Mouse (Mus musculus) hindbrain, postnatal 0 days (tissue): ENCODE data around the gene Pgls. TPM values are rescaled to one million over a fixed set of nuclear protein-coding genes. Genes with fewer than 3 reads are reported as not detected.

Experiments
- ATAC-seq: fragments of 200-750 bp; cut with Nextera tagmentation; 2 replicates; pipeline ENCODE4 v1.8.0; 2017; ENCODE audit warnings: mild to moderate bottlenecking, moderate TSS enrichment, moderate library complexity
- DNase-seq: peaks from one replicate; pipeline ENCODE4 v3.0.0-alpha.2; 2015; ENCODE audit warnings: low spot score
- H3K27ac ChIP-seq: fragments of 300-500 bp; sonication (generic); 2 replicates; pipeline ENCODE4 v1.5.1; 2014; ENCODE audit warnings: mild to moderate bottlenecking
- H3K27me3 ChIP-seq: fragments of 300-500 bp; sonication (generic); 2 replicates; pipeline ENCODE4 v1.6.1; 2014; ENCODE audit warnings: low read length, mixed read lengths; ENCODE audit not compliant: insufficient read depth
- H3K36me3 ChIP-seq: fragments of 300-500 bp; sonication (generic); 2 replicates; pipeline ENCODE4 v1.6.1; 2014; ENCODE audit warnings: low read length, mixed read lengths; ENCODE audit not compliant: insufficient read depth
- H3K4me1 ChIP-seq: fragments of 300-500 bp; sonication (generic); 2 replicates; pipeline ENCODE4 v1.6.1; 2014; ENCODE audit warnings: antibody characterized with exemption, low read length, mixed read lengths; ENCODE audit not compliant: insufficient read depth
- H3K4me2 ChIP-seq: fragments of 300-500 bp; sonication (generic); 2 replicates; pipeline ENCODE4 v1.6.1; 2014; ENCODE audit warnings: low read depth, mild to moderate bottlenecking, low read length, moderate library complexity, mixed read lengths
- H3K4me3 ChIP-seq: fragments of 300-500 bp; sonication (generic); 2 replicates; pipeline ENCODE4 v1.5.1; 2014; ENCODE audit warnings: low read length
- H3K9ac ChIP-seq: fragments of 300-500 bp; sonication (generic); replicated peaks from 2 replicates; pipeline ENCODE4 v1.6.1; 2014; ENCODE audit warnings: mild to moderate bottlenecking, low read length, moderate library complexity, mixed read lengths
- H3K9me3 ChIP-seq: fragments of 300-500 bp; sonication (generic); 2 replicates; pipeline ENCODE4 v1.6.1; 2016; ENCODE audit warnings: low read length, mixed read lengths
- CTCF ChIP-seq: IDR thresholded peaks from 2 replicates; pipeline ENCODE4 v1.5.1; 2016; ENCODE audit warnings: antibody characterized with exemption, control low read depth, low read depth
- WGBS: fragments of 180-500 bp; shearing (Covaris S2); extraction: QIAGEN DNeasy Blood & Tissue Kit; methylation state at CpG from one replicate; pipeline ENCODE4 v1.1.7; 2014; 5-methylcytosine and 5-hydroxymethylcytosine counted together
- polyA plus RNA-seq: library from polyadenylated mRNA; unstranded; fragments of >200 nt; fragmentation: Nextera tagmentation; extraction: Ambion mirVana; gene quantifications from 2 replicates; pipeline ENCODE4 v1.2.1, GENCODE M21; 2015
- total RNA-seq: library from RNA; depleted of rRNA; stranded (reverse); fragments of >200 nt; gene quantifications from 2 replicates; pipeline ENCODE4 v1.2.3, GENCODE M21; 2014

Pgls gene
- total and polyA plus RNA-seq, 2 experiments from 2014 or later: 272 to 379 TPM

GRCm38 (mm10) chr8:71560765-71561164 is 31.2 kb upstream of the Pgls start:
- 84% methylated on average over 5 of the region's 5 CpGs for WGBS
- DNase-seq: no peak
- H3K27me3 ChIP-seq: peaks cover 60% of the 10 kb centered on the region
- no peak overlapping the region for H3K9ac ChIP-seq
- H3K9me3 ChIP-seq: no peaks in the 10 kb centered on the region
- ATAC-seq: no peak
- no peak overlapping the region for H3K4me3 ChIP-seq
- no peaks in the 10 kb centered on the region for H3K36me3 ChIP-seq
- H3K4me1 ChIP-seq: 0 out of 2 replicates have a peak, but pooled peaks cover 2% of the 10 kb centered on the region
- H3K4me2 ChIP-seq: no peak overlapping the region
- H3K27ac ChIP-seq: no peak overlapping the region
- TF ChIP-seq CTCF: no peak

- WGBS: 4% methylated on average over 15 of the region's 15 CpGs
- no peaks in the 10 kb centered on the region for H3K36me3 ChIP-seq
- no peak overlapping the region for H3K4me3 ChIP-seq
- no peaks in the 10 kb centered on the region for H3K9me3 ChIP-seq
- no peak overlapping the region for H3K4me2 ChIP-seq
- peak; percentile 57; the same call in 1 of the 2 replicates for ATAC-seq
- no peak overlapping the region for H3K9ac ChIP-seq
- DNase-seq: peak; percentile 86
- TF ChIP-seq CTCF: peak; percentile 92
- H3K27ac ChIP-seq: no peak overlapping the region
- H3K4me1 ChIP-seq: 0 out of 2 replicates have a peak, but pooled peaks cover 2% of the 10 kb centered on the region
- peaks cover 55% of the 10 kb centered on the region for H3K27me3 ChIP-seq
Measured at GRCm38 (mm10) chr8:71561401-71561800, 30.6 kb upstream of the Pgls start.

- Histone ChIP-seq H3K4me3 (peak overlapping the region; percentile 24), H3K4me1 (0 out of 2 replicates have a peak, but pooled peaks cover 2% of the 10 kb centered on the region), H3K9ac (no peak overlapping the region), H3K27ac (no peak overlapping the region), H3K27me3 (peaks cover 43% of the 10 kb centered on the region), H3K4me2 (peak overlapping the region; percentile 47), H3K36me3 (no peaks in the 10 kb centered on the region), H3K9me3 (no peaks in the 10 kb centered on the region)
- WGBS: under 1% methylated on average over 33 of the region's 33 CpGs
- DNase-seq: peak; percentile 76
- peak; percentile 28; the same call in 1 of the 2 replicates for ATAC-seq
- peak; percentile 66 for TF ChIP-seq CTCF
Measured at GRCm38 (mm10) chr8:71562751-71563150, 29.2 kb upstream of the Pgls start.

DNA sequence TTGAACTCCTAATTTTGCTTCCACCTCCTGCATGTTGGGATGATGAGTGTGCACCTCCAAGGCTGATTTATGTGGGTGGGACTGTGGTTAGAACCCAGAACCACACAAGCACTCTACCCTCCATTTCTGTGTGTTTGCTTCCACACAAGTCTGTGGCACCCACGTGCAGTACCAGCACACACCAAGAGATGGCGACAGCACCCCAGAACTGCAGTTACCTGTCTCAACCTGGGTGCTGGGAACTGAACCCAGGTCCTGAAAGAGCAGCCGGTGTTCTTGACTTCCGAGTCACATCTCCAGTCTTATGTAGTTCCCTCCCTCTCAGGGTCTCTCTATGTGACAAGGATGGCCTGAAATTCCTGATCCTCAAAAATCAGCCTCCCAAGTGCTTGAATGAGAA is 28.0 kb upstream of the Pgls start:
- Histone ChIP-seq H3K36me3 (no peaks in the 10 kb centered on the region), H3K9me3 (no peaks in the 10 kb centered on the region), H3K27me3 (peaks cover 30% of the 10 kb centered on the region), H3K4me3 (no peak overlapping the region), H3K4me1 (peaks cover 4% of the 10 kb centered on the region), H3K4me2 (no peak overlapping the region), H3K27ac (no peak overlapping the region), H3K9ac (no peak overlapping the region)
- peak; percentile 46 for TF ChIP-seq CTCF
- no peak for DNase-seq
- ATAC-seq: no peak
- WGBS: 91% methylated on average over 4 of the region's 4 CpGs

DNA sequence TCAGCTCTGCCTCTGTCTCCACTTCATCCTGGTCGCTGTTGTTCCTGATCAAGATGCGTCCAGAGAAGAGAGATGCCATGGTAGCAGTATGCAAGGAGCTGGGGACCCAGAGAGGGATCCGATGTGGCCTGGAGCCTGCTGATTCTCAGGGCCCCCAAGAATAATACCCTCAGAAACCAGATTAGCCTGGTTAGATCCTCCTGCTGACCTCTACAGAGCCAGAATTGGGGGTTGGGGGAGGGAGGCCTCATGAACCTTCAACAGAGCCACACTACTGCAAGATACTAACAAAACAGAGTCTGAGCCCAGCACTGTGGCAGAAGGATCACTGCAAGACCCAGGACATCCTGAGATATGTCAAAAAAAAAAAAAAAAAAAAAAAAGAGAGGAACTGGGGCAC is 25.5 kb upstream of the Pgls start, which contains the start of gene Nxnl1:
TSS of gene Nxnl1 (minus strand) at position 101 of the 400 bp plus-strand sequence.
- no peak within 1 kb of the TSS for H3K4me2 ChIP-seq
- H3K27me3 ChIP-seq: peaks cover 9% of the 10 kb centered on the region; the same call in 1 of the 2 replicates
- H3K9ac ChIP-seq: no peak within 1 kb of the TSS
- ATAC-seq (no peak), DNase-seq (no peak)
- H3K9me3 ChIP-seq: no peaks in the 10 kb centered on the region
- TF ChIP-seq CTCF: no peak
- peaks cover 6% of the 10 kb centered on the region for H3K4me1 ChIP-seq
- 76% methylated on average over 3 of the region's 3 CpGs for WGBS
- no peak within 1 kb of the TSS for H3K4me3 ChIP-seq
- H3K27ac ChIP-seq: peak within 1 kb of the TSS; percentile 91; the same call in 1 of the 2 replicates
- H3K36me3 ChIP-seq: no peaks in the 10 kb centered on the region

GRCm38 (mm10) chr8:71567587-71567986 is 24.4 kb upstream of the Pgls start:
- WGBS: 71% methylated on average over 7 of the region's 7 CpGs
- Histone ChIP-seq H3K9ac (0 out of 2 replicates have a peak overlapping the region, but pooled peaks have one; percentile 3), H3K4me1 (peaks cover 12% of the 10 kb centered on the region), H3K27me3 (0 out of 2 replicates have a peak, but pooled peaks cover under 1% of the 10 kb centered on the region), H3K36me3 (no peaks in the 10 kb centered on the region), H3K4me2 (no peak overlapping the region), H3K9me3 (no peaks in the 10 kb centered on the region), H3K27ac (peak overlapping the region; percentile 91; the same call in 1 of the 2 replicates), H3K4me3 (no peak overlapping the region)
- ATAC-seq (no peak), DNase-seq (no peak)
- no peak for TF ChIP-seq CTCF

- Histone ChIP-seq H3K4me2 (peak within 1 kb of the TSS; percentile 68), H3K9ac (peak within 1 kb of the TSS; percentile 62), H3K36me3 (no peaks in the 10 kb centered on the region), H3K9me3 (no peaks in the 10 kb centered on the region), H3K4me1 (peaks cover 10% of the 10 kb centered on the region), H3K27ac (peak within 1 kb of the TSS; percentile 91), H3K27me3 (no peaks in the 10 kb centered on the region), H3K4me3 (peak within 1 kb of the TSS; percentile 66)
- WGBS: 11% methylated on average over 13 of the region's 13 CpGs
- DNase-seq: peak; percentile 86
- ATAC-seq: peak; percentile 14; the same call in 1 of the 2 replicates
- TF ChIP-seq CTCF: no peak
Measured at GRCm38 (mm10) chr8:71568387-71568937, 23.5 kb upstream of the Pgls start, which contains the start of gene Slc27a1. Gene Slc27a1 (plus strand): TSS chr8:71568882.
